Mouse (Mus musculus) skeletal muscle tissue, postnatal 0 days (tissue): Measurements from ENCODE around the gene Wdr3. TPM values are rescaled to one million over a fixed set of nuclear protein-coding genes. Genes with fewer than 3 reads are reported as not detected.

Source experiments
- polyA plus RNA-seq: library from polyadenylated mRNA; unstranded; fragments of >200 nt; fragmentation: Nextera tagmentation; extraction: Ambion mirVana; gene quantifications from 2 replicates; pipeline ENCODE4 v1.2.1, GENCODE M21; 2015

Wdr3 gene
- polyA plus RNA-seq: 12.3 and 14.2 TPM in 2 replicates

GRCm38 (mm10) chr3:100162315-100163105, at the start of gene Wdr3, which contains the start of gene Gdap2:
Gene Wdr3, minus strand, starts transcription at chr3:100162407.
Gene Gdap2, plus strand, starts transcription at chr3:100162381.

Other genes with a start within 250 kb of the Wdr3 start
- gene Gdap2, start within 50 bp of the Wdr3 start, polyA plus RNA-seq: 11.0 and 12.2 TPM in 2 replicates